34 mouse cellular contexts compared by ENCODE assay signal in the genomic region with DNA sequence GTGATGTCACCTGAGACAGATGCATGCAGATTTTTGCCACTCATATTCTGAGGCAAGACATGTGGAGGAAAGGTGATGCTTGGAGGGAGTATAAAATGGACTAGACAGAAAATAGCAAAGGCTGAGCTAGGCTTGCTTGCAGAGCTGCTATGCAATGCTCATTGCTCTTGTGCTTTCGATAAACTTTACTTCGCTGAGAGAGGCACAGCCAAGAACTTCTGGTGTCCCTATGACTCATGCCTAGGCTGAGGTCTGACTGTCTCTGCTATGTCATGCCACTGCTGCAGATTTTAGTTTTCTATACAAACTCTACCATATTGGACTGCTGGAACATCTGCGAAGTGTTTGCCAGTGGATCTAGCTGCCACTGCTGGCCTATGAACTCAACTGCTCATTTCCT.
"Had no signal": no experiment of that assay in that cellular context is flagged by ENCODE, and none has a peak within 500 bp of the region (broad histone marks: within the 10 kb centered on the region; RNA-seq: fewer than 3 reads in every experiment).

No protein-coding gene starts in this region.

- DNase-seq: heart, postnatal 10 days; heart, postnatal 14 days; heart, postnatal 36 days; heart, postnatal 4 days; kidney, adult 11 months; kidney, adult 18-20 months; kidney, adult 2 months; kidney, adult 8-10 months; kidney, adult 9 months; kidney, postnatal 10 days; kidney, postnatal 14 days; kidney, postnatal 25 days; kidney, postnatal 36 days; kidney, postnatal 4 days; layer of hippocampus, adult 9-11 months; layer of hippocampus, postnatal 36 days had no signal

- ATAC-seq: hindbrain, embryonic 16.5 days; hindbrain, postnatal 0 days; inflammation-experienced regulatory T-cells, adult 6 months; intestine, embryonic 15.5 days; intestine, embryonic 16.5 days; intestine, postnatal 0 days had no signal

- H3K4me3 ChIP-seq: heart, embryonic 10.5 days; heart, embryonic 12.5 days; heart, embryonic 13.5 days; heart, embryonic 15.5 days; hindbrain, embryonic 10.5 days; hindbrain, embryonic 12.5 days; hindbrain, embryonic 13.5 days; hindbrain, embryonic 15.5 days; intestine, embryonic 15.5 days; kidney, embryonic 15.5 days; layer of hippocampus, adult 2 months had no signal

- H3K27me3 ChIP-seq: heart, embryonic 12.5 days; heart, embryonic 13.5 days; heart, embryonic 15.5 days; hindbrain, embryonic 12.5 days; hindbrain, embryonic 13.5 days; hindbrain, embryonic 15.5 days; intestine, embryonic 15.5 days; kidney, embryonic 15.5 days had no signal

- H3K4me1 ChIP-seq: heart, embryonic 10.5 days; heart, embryonic 12.5 days; heart, embryonic 13.5 days; heart, embryonic 15.5 days; hindbrain, embryonic 12.5 days; hindbrain, embryonic 13.5 days; hindbrain, embryonic 15.5 days; intestine, embryonic 15.5 days; kidney, embryonic 15.5 days had no signal

- H3K27ac ChIP-seq: heart, embryonic 10.5 days; heart, embryonic 13.5 days; heart, embryonic 15.5 days; hindbrain, embryonic 10.5 days; hindbrain, embryonic 12.5 days; hindbrain, embryonic 13.5 days; hindbrain, embryonic 14.5 days; hindbrain, embryonic 15.5 days; hindbrain, postnatal 0 days; intestine, embryonic 15.5 days; kidney, embryonic 15.5 days; kidney, postnatal 0 days; layer of hippocampus, adult 2 months had no signal

- H3K36me3 ChIP-seq: heart, embryonic 10.5 days; heart, embryonic 12.5 days; heart, embryonic 13.5 days; heart, embryonic 15.5 days; hindbrain, embryonic 10.5 days; hindbrain, embryonic 12.5 days; hindbrain, embryonic 13.5 days; hindbrain, embryonic 15.5 days; intestine, embryonic 15.5 days; kidney, embryonic 15.5 days had no signal
